Mouse (Mus musculus) heart, postnatal 0 days (tissue): ENCODE results near the gene Pik3ap1.

Experiments used
- CTCF ChIP-seq: IDR thresholded peaks from 2 replicates; pipeline ENCODE4 v1.5.1; 2016; ENCODE audit warnings: antibody characterized with exemption, control low read depth, low read depth
- EP300 ChIP-seq: IDR thresholded peaks from 2 replicates; pipeline ENCODE4 v1.6.1; 2016; ENCODE audit warnings: antibody characterized with exemption, low read depth

DNA sequence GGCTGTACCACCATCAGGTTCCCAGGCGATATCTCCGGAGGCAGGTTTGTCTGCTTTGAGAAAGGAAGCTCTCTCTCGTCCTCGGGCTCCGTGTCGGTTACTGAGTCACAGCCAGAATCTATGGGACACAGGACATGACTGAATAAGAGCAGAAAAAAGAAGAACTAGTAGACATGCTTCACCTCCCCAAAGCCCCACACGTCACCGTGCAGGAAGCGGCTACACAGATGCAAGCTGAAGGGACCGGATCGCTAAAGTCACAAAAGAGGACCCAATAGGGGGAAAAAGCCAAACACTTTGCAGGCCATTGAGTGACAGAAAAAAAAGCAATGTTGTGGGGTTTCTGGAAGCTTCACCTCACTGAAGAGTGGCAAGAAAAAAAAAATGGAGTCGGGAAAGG, 52.7 kb downstream of the Pik3ap1 start:
- no peak for TF ChIP-seq CTCF
- TF ChIP-seq EP300 = no peak
